In the genomic region with DNA sequence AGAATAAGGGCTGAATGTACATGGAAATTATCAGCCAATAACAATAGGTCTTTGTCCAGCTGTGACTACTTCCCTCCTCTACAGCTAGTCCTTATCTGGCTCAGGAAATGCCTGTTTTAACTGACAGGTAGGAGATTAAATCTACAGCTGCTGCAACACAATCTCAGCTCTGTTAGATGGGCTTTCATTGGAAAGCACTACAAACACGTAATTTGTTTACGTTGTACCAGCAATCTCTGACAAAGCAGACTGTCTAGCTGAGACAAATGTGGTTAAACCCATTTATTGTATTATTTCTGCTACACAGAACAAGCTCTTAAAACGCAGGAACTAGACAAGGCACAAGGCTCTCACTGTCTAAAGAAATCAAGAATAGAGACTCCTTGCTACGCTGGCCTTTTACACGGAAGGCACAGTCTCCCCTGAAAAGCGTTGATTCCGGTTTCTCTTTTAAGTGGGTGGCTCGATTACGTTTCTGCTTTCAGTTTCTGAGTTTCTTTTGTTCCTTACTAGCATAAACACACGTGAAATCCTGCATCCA, we compare ENCODE assay signal across 8 mouse cellular contexts.
A peak's percentile ranks its signal among the peaks of the same experiment; 100 is the strongest.
DNase-seq lines count a peak whose midpoint lies in the region; ATAC-seq lines count a peak whose summit lies in the region.

No protein-coding gene starts in this region.

- H3K4me3 ChIP-seq in kidney, embryonic 16.5 days (ENCODE audit: low read length): peak overlapping the region; percentile 7; the same call in 1 of the 2 replicates
- no peak overlapping the region for H3K4me3 ChIP-seq in forebrain, embryonic 14.5 days (ENCODE audit: low read depth, low read length)
- H3K4me3 ChIP-seq in intestine, embryonic 15.5 days (replicated peaks): 0 out of 2 replicates have a peak overlapping the region, but pooled peaks have one; percentile 17
- H3K4me3 ChIP-seq in midbrain, embryonic 11.5 days (ENCODE audit: low read depth, low read length): no peak overlapping the region

- ATAC-seq in kidney, embryonic 16.5 days (ENCODE audit: low FRiP score, low TSS enrichment): no peak
- peak; percentile 75 for ATAC-seq in forebrain, embryonic 14.5 days
- ATAC-seq in intestine, embryonic 15.5 days: peak; percentile 68
- no peak for ATAC-seq in midbrain, embryonic 11.5 days (ENCODE audit: low FRiP score)

- H3K9me3 ChIP-seq in kidney, embryonic 16.5 days (ENCODE audit: low read length): no peaks in the 10 kb centered on the region
- no peaks in the 10 kb centered on the region for H3K9me3 ChIP-seq in forebrain, embryonic 14.5 days (replicated peaks; ENCODE audit: control insufficient read depth, low read length)
- no peaks in the 10 kb centered on the region for H3K9me3 ChIP-seq in intestine, embryonic 15.5 days
- no peaks in the 10 kb centered on the region for H3K9me3 ChIP-seq in midbrain, embryonic 11.5 days (ENCODE audit: control insufficient read depth, low read length)

- no peaks in the 10 kb centered on the region for H3K4me1 ChIP-seq in kidney, embryonic 16.5 days (ENCODE audit: insufficient read depth, low read length)
- H3K4me1 ChIP-seq in forebrain, embryonic 14.5 days (ENCODE audit: control insufficient read depth, insufficient read depth, low read length): peaks cover 16% of the 10 kb centered on the region
- H3K4me1 ChIP-seq in intestine, embryonic 15.5 days (replicated peaks): no peaks in the 10 kb centered on the region
- peaks cover 5% of the 10 kb centered on the region; the same call in 1 of the 2 replicates for H3K4me1 ChIP-seq in midbrain, embryonic 11.5 days (ENCODE audit: control insufficient read depth, insufficient read depth, low read length)

- DNase-seq in kidney, postnatal 4 days: no peak
- peak; percentile 79 for DNase-seq in forebrain, embryonic 14.5 days (ENCODE audit: low spot score)
- DNase-seq in midbrain, embryonic 11.5 days (ENCODE audit: low spot score, missing footprints): no peak
- no peak for DNase-seq in yolk sac, embryonic 10.5 days (ENCODE audit: low spot score)
- DNase-seq in adipocyte (ENCODE audit: low spot score): no peak
- no peak for DNase-seq in right cerebral cortex, postnatal 4 days

- WGBS in kidney, embryonic 16.5 days: 41% methylated on average over 10 of the region's 10 CpGs
- WGBS in forebrain, embryonic 14.5 days: 4% methylated on average over 10 of the region's 10 CpGs
- WGBS in intestine, embryonic 15.5 days: 28% methylated on average over 10 of the region's 10 CpGs
- WGBS in midbrain, embryonic 11.5 days: 57% methylated on average over 10 of the region's 10 CpGs

- H3K4me2 ChIP-seq in kidney, embryonic 16.5 days (replicated peaks; ENCODE audit: low read depth, low read length): peak overlapping the region; percentile 31
- peak overlapping the region; percentile 41 for H3K4me2 ChIP-seq in forebrain, embryonic 14.5 days (ENCODE audit: low read length)
- H3K4me2 ChIP-seq in intestine, embryonic 15.5 days (replicated peaks): peak overlapping the region; percentile 39
- H3K4me2 ChIP-seq in midbrain, embryonic 11.5 days: no peak overlapping the region

- no peaks in the 10 kb centered on the region for H3K27me3 ChIP-seq in kidney, embryonic 16.5 days (ENCODE audit: insufficient read depth, low read length)
- no peaks in the 10 kb centered on the region for H3K27me3 ChIP-seq in forebrain, embryonic 14.5 days (replicated peaks; ENCODE audit: control insufficient read depth, insufficient read depth, low read length)
- no peaks in the 10 kb centered on the region for H3K27me3 ChIP-seq in intestine, embryonic 15.5 days (replicated peaks)
- H3K27me3 ChIP-seq in midbrain, embryonic 11.5 days (ENCODE audit: control insufficient read depth, insufficient read depth, low read length): no peaks in the 10 kb centered on the region

- peak overlapping the region; percentile 35 for H3K27ac ChIP-seq in kidney, embryonic 16.5 days (ENCODE audit: low read length)
- H3K27ac ChIP-seq in forebrain, embryonic 14.5 days (ENCODE audit: low read depth, low read length): 0 out of 2 replicates have a peak overlapping the region, but pooled peaks have one; percentile 35
- peak overlapping the region; percentile 34; the same call in 1 of the 2 replicates for H3K27ac ChIP-seq in intestine, embryonic 15.5 days
- 0 out of 2 replicates have a peak overlapping the region, but pooled peaks have one; percentile 4 for H3K27ac ChIP-seq in midbrain, embryonic 11.5 days (ENCODE audit: low read depth, low read length)

- no peaks in the 10 kb centered on the region for H3K36me3 ChIP-seq in kidney, embryonic 16.5 days (ENCODE audit: insufficient read depth, low read length)
- H3K36me3 ChIP-seq in forebrain, embryonic 14.5 days (ENCODE audit: control insufficient read depth, insufficient read depth, low read length): no peaks in the 10 kb centered on the region
- H3K36me3 ChIP-seq in intestine, embryonic 15.5 days: no peaks in the 10 kb centered on the region
- H3K36me3 ChIP-seq in midbrain, embryonic 11.5 days (ENCODE audit: control insufficient read depth, insufficient read depth, low read length): no peaks in the 10 kb centered on the region

- no peak overlapping the region for H3K9ac ChIP-seq in kidney, embryonic 16.5 days (replicated peaks; ENCODE audit: low read length)
- H3K9ac ChIP-seq in forebrain, embryonic 14.5 days (ENCODE audit: low read length): no peak overlapping the region
- H3K9ac ChIP-seq in intestine, embryonic 15.5 days: no peak overlapping the region
- no peak overlapping the region for H3K9ac ChIP-seq in midbrain, embryonic 11.5 days (ENCODE audit: low read length)

Comparison
In these comparisons a context has a peak if more than half of its experiments do, and no peak if none do; other contexts are left out.
1. ATAC-seq: peak in forebrain, embryonic 14.5 days (single experiment) and intestine, embryonic 15.5 days (single experiment); none in kidney, embryonic 16.5 days (single experiment) and midbrain, embryonic 11.5 days (single experiment).
2. H3K4me3 ChIP-seq: peak in kidney, embryonic 16.5 days (single experiment) and intestine, embryonic 15.5 days (single experiment); none in forebrain, embryonic 14.5 days (single experiment) and midbrain, embryonic 11.5 days (single experiment).
3. Peak in every context shown above with its lines, with median percentiles within 50 percentile points of each other: H3K27ac ChIP-seq.